Mouse (Mus musculus): Measurements from ENCODE around the gene Psap. TPM values are rescaled to one million over a fixed set of nuclear protein-coding genes. Genes with fewer than 3 reads are reported as not detected.

Psap gene
- polyA plus RNA-seq, 1 experiment from 2014 or later, result 239 TPM

DNA sequence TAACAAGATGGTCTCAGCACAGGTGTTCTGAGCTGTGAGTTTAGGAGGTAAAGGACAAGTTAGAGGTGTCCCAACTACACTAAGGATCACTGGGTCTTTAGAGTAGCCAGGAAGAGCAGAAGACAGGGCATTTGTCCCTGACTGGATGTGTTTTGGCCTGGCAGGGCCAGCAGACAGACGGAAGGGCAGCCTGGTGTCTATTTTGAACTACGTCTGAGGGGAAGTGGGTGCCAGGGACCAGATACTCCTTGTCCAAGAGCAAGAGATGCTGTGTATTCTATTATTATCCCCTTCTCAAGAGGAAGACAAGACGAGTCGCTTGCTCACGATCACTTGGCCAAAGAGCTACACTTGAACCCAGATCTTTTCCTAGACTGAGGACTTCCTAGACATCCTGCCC is 36.2 kb downstream of the Psap start:
- no peaks in the 10 kb centered on the region for H3K36me3 ChIP-seq (ENCODE audit: control insufficient read depth, insufficient read depth, low read length)
- no peaks in the 10 kb centered on the region for H3K27me3 ChIP-seq (replicated peaks; ENCODE audit: control insufficient read depth, insufficient read depth, low read length)
- H3K27ac ChIP-seq (ENCODE audit: low read depth, low read length), result no peak overlapping the region
- WGBS, result 94% methylated on average over 5 of the region's 5 CpGs
- H3K4me3 ChIP-seq (ENCODE audit: low read length), result no peak overlapping the region
- ATAC-seq, result no peak
- no peaks in the 10 kb centered on the region for H3K4me1 ChIP-seq (ENCODE audit: control insufficient read depth, insufficient read depth, low read depth, low read length)
- H3K9ac ChIP-seq (ENCODE audit: low read depth, low read length), result no peak overlapping the region
- no peak overlapping the region for H3K4me2 ChIP-seq (ENCODE audit: low read length)
- no peaks in the 10 kb centered on the region for H3K9me3 ChIP-seq (ENCODE audit: control insufficient read depth, low read length)

DNA sequence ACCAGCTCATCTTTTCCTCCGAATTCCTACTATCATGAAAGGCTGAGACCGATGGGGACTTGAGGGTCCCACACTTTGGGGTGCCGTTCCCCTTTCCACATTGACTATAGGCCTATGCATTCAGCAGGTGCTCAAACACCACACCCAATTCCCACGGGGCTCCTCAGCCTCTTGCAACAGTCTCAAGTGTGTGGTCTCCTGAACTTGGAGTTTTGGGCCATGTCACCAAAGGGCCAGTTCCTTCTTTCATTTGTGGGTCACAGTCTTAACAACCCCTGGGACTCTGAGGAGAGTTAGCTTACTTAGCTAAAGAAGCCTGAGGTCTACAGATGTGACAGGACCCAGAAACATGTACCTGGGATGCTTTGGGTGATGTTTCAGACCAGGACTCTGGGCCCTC is 38.7 kb downstream of the Psap start:
- 88% methylated on average over 4 of the region's 4 CpGs for WGBS

DNA sequence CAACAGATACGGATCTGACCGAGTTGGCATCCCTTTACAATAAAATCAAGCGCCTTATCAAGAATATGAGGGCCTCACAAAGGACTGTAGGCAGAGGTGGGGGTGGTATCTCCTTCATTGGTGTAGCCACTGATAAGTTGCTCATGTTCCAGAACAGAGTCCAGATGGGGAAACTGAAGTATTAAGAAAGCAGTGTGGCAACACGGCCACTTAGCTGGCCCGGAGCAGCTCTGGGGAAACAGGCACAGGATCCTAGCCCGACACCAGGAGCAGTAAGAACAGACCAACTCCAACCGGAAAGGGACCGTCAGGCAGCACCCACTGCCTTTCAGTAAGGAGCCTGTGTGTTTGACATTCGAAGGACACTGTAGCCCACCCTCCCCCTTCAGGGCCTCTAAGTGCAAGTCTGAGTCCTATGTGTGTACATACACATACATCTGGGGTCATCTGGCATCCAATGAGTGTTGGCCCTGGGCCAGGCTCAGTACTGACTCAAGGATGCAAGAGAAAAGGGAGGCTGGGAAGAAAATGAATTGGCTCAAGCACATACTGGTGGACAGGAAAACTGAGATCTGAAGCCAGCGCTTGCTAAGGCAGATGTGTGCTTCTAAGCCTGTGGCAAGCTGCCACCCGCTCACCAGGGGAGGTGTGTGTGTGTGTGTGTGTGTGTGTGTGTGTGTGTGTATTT is 51.7 kb downstream of the Psap start:
- ATAC-seq, result no peak
- Histone ChIP-seq H3K36me3 (ENCODE audit: control insufficient read depth, insufficient read depth, low read length) (no peaks in the 10 kb centered on the region), H3K9ac (ENCODE audit: low read depth, low read length) (no peak overlapping the region), H3K9me3 (ENCODE audit: control insufficient read depth, low read length) (no peaks in the 10 kb centered on the region), H3K27ac (ENCODE audit: low read depth, low read length) (no peak overlapping the region), H3K27me3 (replicated peaks; ENCODE audit: control insufficient read depth, insufficient read depth, low read length) (no peaks in the 10 kb centered on the region), H3K4me3 (ENCODE audit: low read length) (no peak overlapping the region), H3K4me1 (ENCODE audit: control insufficient read depth, insufficient read depth, low read depth, low read length) (no peaks in the 10 kb centered on the region), H3K4me2 (ENCODE audit: low read length) (no peak overlapping the region)
- WGBS, result 79% methylated on average over 11 of the region's 11 CpGs

More for the DNA sequence above, 38.7 kb downstream of the Psap start:
- Histone ChIP-seq H3K27me3 (replicated peaks; ENCODE audit: control insufficient read depth, insufficient read depth, low read length) (no peaks in the 10 kb centered on the region), H3K4me2 (ENCODE audit: low read length) (no peak overlapping the region), H3K36me3 (ENCODE audit: control insufficient read depth, insufficient read depth, low read length) (no peaks in the 10 kb centered on the region), H3K9ac (ENCODE audit: low read depth, low read length) (no peak overlapping the region), H3K4me3 (ENCODE audit: low read length) (no peak overlapping the region), H3K27ac (ENCODE audit: low read depth, low read length) (no peak overlapping the region), H3K4me1 (ENCODE audit: control insufficient read depth, insufficient read depth, low read depth, low read length) (no peaks in the 10 kb centered on the region), H3K9me3 (ENCODE audit: control insufficient read depth, low read length) (no peaks in the 10 kb centered on the region)
- no peak for ATAC-seq

DNA sequence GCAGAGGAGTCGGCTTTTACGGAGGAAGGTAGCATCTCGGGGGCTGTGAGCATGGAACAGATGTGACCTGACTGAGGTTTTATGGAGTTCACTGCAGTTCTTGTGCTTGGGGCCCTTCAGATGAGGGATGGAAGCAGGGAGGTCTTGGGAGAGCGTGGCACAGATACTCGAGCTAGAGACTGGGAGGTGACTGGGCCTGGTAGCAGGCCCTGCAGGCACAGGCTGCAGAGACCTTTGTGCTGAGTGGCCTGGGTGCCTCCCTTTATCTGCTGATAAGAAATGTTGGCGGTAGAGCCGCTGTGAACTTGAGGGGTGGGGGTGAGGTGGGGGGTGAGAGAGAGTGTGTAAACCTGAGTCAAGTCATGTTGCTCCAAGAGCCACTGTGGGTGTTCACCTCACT is 57.2 kb downstream of the Psap start:
- ATAC-seq, result no peak
- Histone ChIP-seq H3K27me3 (replicated peaks; ENCODE audit: control insufficient read depth, insufficient read depth, low read length) (no peaks in the 10 kb centered on the region), H3K4me1 (ENCODE audit: control insufficient read depth, insufficient read depth, low read depth, low read length) (no peaks in the 10 kb centered on the region), H3K4me3 (ENCODE audit: low read length) (no peak overlapping the region), H3K9me3 (ENCODE audit: control insufficient read depth, low read length) (no peaks in the 10 kb centered on the region), H3K27ac (ENCODE audit: low read depth, low read length) (no peak overlapping the region), H3K9ac (ENCODE audit: low read depth, low read length) (no peak overlapping the region), H3K36me3 (ENCODE audit: control insufficient read depth, insufficient read depth, low read length) (no peaks in the 10 kb centered on the region), H3K4me2 (ENCODE audit: low read length) (no peak overlapping the region)
- 85% methylated on average over 7 of the region's 7 CpGs for WGBS

DNA sequence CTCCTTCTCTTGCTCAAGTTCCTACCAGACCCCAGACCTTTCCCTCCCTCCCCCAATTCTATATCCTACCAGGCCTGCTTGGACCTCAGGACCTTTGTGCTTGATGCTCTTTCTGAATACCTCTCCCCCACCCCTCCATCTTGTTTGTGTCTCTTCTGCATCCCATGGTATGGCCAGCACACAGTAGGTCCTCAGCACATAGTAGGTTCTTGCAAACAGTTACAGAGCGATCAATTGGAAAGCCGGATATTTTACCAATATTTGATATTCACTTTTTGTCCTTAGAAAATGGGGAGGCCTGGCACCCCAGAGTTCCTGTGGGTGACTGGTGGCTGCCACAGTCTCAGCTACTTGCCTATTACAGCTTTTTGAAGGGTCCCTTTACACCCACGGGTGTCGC is 57.6 kb downstream of the Psap start:
- H3K9me3 ChIP-seq (ENCODE audit: control insufficient read depth, low read length), result no peaks in the 10 kb centered on the region
- no peak overlapping the region for H3K4me3 ChIP-seq (ENCODE audit: low read length)
- WGBS, result 95% methylated on average over 4 of the region's 4 CpGs
- H3K4me1 ChIP-seq (ENCODE audit: control insufficient read depth, insufficient read depth, low read depth, low read length), result no peaks in the 10 kb centered on the region
- H3K9ac ChIP-seq (ENCODE audit: low read depth, low read length), result no peak overlapping the region
- no peak for ATAC-seq
- no peak overlapping the region for H3K27ac ChIP-seq (ENCODE audit: low read depth, low read length)
- no peaks in the 10 kb centered on the region for H3K36me3 ChIP-seq (ENCODE audit: control insufficient read depth, insufficient read depth, low read length)
- no peaks in the 10 kb centered on the region for H3K27me3 ChIP-seq (replicated peaks; ENCODE audit: control insufficient read depth, insufficient read depth, low read length)
- H3K4me2 ChIP-seq (ENCODE audit: low read length), result no peak overlapping the region

DNA sequence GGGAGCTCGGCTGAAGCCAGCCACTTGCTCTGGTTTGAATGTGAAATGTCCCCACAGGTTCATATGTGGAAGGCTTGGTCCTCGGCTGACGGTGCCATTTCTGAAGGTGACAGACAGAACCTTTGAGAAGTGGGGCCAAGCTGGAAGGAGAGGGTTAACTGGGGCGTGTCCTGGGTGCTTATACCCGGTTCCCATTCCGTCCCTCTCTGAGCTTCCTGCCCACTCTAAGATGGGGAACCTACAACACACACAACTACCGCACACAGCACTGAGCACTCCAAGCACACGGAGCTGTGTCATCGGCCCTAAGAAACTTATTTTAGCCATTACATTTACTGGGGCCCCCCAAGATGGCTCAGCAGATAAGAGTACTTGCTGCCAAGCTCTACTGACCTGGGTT is 64.1 kb downstream of the Psap start:
- ATAC-seq, result no peak
- Histone ChIP-seq H3K4me3 (ENCODE audit: low read length) (no peak overlapping the region), H3K27me3 (replicated peaks; ENCODE audit: control insufficient read depth, insufficient read depth, low read length) (peaks cover 8% of the 10 kb centered on the region), H3K9ac (ENCODE audit: low read depth, low read length) (no peak overlapping the region), H3K36me3 (ENCODE audit: control insufficient read depth, insufficient read depth, low read length) (no peaks in the 10 kb centered on the region), H3K4me1 (ENCODE audit: control insufficient read depth, insufficient read depth, low read depth, low read length) (peaks cover 4% of the 10 kb centered on the region; the same call in 1 of the 2 replicates), H3K4me2 (ENCODE audit: low read length) (no peak overlapping the region), H3K9me3 (ENCODE audit: control insufficient read depth, low read length) (no peaks in the 10 kb centered on the region), H3K27ac (ENCODE audit: low read depth, low read length) (no peak overlapping the region)
- 78% methylated on average over 9 of the region's 9 CpGs for WGBS

DNA sequence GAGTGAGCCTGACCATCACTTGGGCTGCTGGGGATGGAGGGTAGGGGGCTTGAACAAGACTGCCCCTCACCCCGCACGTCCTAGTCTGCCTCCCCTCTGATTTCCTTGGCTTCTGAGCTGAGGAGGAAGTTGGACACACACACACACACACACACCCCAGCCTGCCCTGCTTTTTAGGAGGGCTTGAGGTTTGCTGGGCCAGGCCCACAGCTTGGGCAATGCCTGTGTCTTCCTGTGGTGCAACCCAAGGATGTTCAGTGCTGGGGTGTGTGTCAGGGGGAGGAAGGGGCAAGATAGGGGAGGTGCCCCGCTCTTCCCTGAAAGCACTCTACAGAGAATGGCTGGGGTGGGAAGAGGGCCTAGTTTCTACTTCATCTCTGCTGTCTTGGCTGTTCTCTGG is 66.7 kb downstream of the Psap start:
- H3K9me3 ChIP-seq (ENCODE audit: control insufficient read depth, low read length), result no peaks in the 10 kb centered on the region
- H3K27ac ChIP-seq (ENCODE audit: low read depth, low read length), result no peak overlapping the region
- H3K36me3 ChIP-seq (ENCODE audit: control insufficient read depth, insufficient read depth, low read length), result no peaks in the 10 kb centered on the region
- 89% methylated on average over 3 of the region's 3 CpGs for WGBS
- H3K27me3 ChIP-seq (replicated peaks; ENCODE audit: control insufficient read depth, insufficient read depth, low read length), result peaks cover 10% of the 10 kb centered on the region
- peaks cover 10% of the 10 kb centered on the region for H3K4me1 ChIP-seq (ENCODE audit: control insufficient read depth, insufficient read depth, low read depth, low read length)
- H3K9ac ChIP-seq (ENCODE audit: low read depth, low read length), result no peak overlapping the region
- H3K4me2 ChIP-seq (ENCODE audit: low read length), result no peak overlapping the region
- no peak overlapping the region for H3K4me3 ChIP-seq (ENCODE audit: low read length)
- ATAC-seq, result no peak

DNA sequence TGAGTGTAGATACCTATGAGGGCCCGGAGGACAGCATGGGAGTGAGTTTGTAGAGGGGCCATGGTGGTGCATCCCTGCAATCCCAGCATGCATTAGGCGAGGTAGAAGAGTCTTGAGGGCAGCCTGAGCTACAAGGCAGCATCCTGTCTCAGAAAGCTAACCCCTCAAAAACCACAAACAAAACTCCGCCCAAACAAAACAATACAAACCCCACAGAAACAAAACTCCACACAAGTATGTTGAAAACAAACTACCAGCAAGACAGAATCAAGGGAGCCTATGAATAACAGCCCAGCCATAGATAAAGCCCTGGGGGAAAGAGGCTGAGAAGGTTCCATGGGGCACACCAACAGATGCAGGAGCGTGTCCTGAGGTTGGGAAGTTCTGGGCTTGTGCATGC is 68.6 kb downstream of the Psap start:
- WGBS, result 88% methylated on average over 4 of the region's 4 CpGs
- Histone ChIP-seq H3K9me3 (ENCODE audit: control insufficient read depth, low read length) (no peaks in the 10 kb centered on the region), H3K4me1 (ENCODE audit: control insufficient read depth, insufficient read depth, low read depth, low read length) (peaks cover 10% of the 10 kb centered on the region), H3K27ac (ENCODE audit: low read depth, low read length) (no peak overlapping the region), H3K36me3 (ENCODE audit: control insufficient read depth, insufficient read depth, low read length) (no peaks in the 10 kb centered on the region), H3K27me3 (replicated peaks; ENCODE audit: control insufficient read depth, insufficient read depth, low read length) (peaks cover 10% of the 10 kb centered on the region), H3K9ac (ENCODE audit: low read depth, low read length) (no peak overlapping the region), H3K4me2 (ENCODE audit: low read length) (no peak overlapping the region), H3K4me3 (ENCODE audit: low read length) (no peak overlapping the region)
- ATAC-seq, result no peak

DNA sequence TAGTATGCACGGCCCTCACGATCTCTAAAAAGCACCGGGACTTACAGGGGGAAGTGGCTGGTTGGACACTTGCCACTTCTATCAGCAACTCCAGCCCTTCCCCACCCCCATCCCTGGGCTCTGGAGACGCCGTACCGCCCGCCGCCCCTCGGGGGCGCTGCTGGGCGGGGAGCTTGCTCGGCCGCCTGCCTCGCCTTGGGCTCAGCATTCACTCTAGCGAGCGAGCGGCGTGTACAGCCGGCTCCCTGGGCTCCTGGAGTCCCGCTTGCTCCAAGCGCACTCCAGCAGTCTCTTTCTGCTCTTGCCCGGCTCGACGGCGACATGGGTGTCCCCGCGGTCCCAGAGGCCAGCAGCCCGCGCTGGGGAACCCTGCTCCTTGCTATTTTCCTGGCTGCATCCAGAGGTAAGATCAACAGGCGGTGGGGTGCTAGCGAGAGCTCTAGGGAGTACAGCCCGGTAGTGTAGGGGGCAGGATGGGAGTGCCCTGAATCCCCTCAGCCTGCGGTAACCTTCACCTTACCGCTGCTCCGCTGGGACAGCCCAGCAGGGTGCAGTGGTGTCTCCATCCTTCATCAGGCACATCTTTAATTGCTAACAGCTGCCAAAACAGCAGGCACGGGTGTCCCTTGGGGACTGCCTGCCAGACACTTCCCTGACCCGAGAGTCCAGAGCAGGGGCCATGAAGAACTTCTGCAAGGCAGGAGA is 69.4 kb downstream of the Psap start, which contains the start of gene Vsir:
Gene Vsir (plus strand): TSS at position 151 of the 705 bp plus-strand sequence.
- Histone ChIP-seq H3K27me3 (replicated peaks; ENCODE audit: control insufficient read depth, insufficient read depth, low read length) (peaks cover 10% of the 10 kb centered on the region), H3K36me3 (ENCODE audit: control insufficient read depth, insufficient read depth, low read length) (no peaks in the 10 kb centered on the region), H3K9ac (ENCODE audit: low read depth, low read length) (peak within 1 kb of the TSS; percentile 33; the same call in 1 of the 2 replicates), H3K4me2 (ENCODE audit: low read length) (peak within 1 kb of the TSS; percentile 47), H3K4me3 (ENCODE audit: low read length) (peak within 1 kb of the TSS; percentile 26), H3K27ac (ENCODE audit: low read depth, low read length) (no peak within 1 kb of the TSS), H3K4me1 (ENCODE audit: control insufficient read depth, insufficient read depth, low read depth, low read length) (peaks cover 16% of the 10 kb centered on the region), H3K9me3 (ENCODE audit: control insufficient read depth, low read length) (no peaks in the 10 kb centered on the region)
- peak; percentile 46; the same call in 1 of the 2 replicates for ATAC-seq
- under 1% methylated on average over 37 of the region's 37 CpGs for whole genome bisulfite sequencing
